Mouse (Mus musculus) liver, postnatal 0 days (tissue): ENCODE measurements around the gene Sema3a.

ENCODE experiments used
- CTCF ChIP-seq: sonication (generic); IDR thresholded peaks from 2 replicates; pipeline ENCODE4 v1.5.1; 2016; ENCODE audit warnings: antibody characterized with exemption, low read depth
- EP300 ChIP-seq: IDR thresholded peaks from 2 replicates; pipeline ENCODE4 v1.6.1; 2016; ENCODE audit warnings: antibody characterized with exemption, low read depth, mild to moderate bottlenecking

DNA sequence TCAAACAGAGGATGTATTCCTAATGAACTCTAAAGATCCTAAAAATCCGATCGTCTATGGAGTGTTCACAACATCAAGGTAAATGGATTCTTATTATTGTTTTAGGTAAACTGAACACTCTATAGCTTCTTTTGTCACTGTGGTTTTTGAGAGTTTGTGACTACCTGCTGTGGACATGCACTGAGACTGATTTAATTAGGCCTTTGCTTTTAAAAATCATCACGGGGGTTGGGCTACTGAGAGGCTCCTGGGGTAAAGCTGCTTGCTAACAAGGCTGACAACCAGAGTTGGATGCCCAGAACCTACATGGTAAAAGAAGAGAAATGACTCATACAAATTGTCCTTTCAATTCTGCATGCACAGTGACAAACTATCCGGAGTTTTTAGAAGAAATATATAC is 432.0 kb downstream of the Sema3a start:
- TF ChIP-seq CTCF (no peak), EP300 (no peak)
